Mouse (Mus musculus) ES-Bruce4 (cell line): ENCODE results near the gene Mdm1.

Source experiments
- CTCF ChIP-seq: IDR thresholded peaks from one replicate; pipeline ENCODE4 v1.8.1; 2011; ENCODE audit warnings: low read depth, low read length
- POLR2A ChIP-seq: IDR thresholded peaks from one replicate; pipeline ENCODE4 v1.8.1; 2011; ENCODE audit warnings: low read length; ENCODE audit not compliant: insufficient read depth

- TF ChIP-seq CTCF, result no peak
- no peak for TF ChIP-seq POLR2A
Measured at GRCm38 (mm10) chr10:118103906-118104305, 37.7 kb upstream of the Mdm1 start.
